Mouse (Mus musculus): ENCODE data around the gene Nap1l4.

DNA sequence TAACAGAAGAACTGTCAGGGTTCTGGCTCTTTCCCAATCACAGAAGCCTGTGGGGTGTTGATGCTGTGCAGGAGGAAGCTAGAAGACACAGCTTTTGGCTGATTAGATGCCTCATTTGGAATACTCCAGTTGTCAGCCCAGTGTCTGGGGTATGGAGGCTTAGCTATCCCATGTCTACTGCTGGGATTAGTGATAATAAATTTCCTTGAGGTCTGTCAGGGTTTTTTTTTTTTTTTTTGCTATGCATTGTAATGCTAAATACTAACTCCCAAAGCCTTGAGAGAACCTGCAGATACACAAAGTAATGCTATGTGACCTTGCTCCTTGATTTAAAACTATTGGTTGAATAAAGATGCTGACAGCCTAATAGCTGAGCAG is 37.6 kb downstream of the Nap1l4 start:
- TF ChIP-seq CTCF (IDR thresholded peaks at IDR 0.05; ENCODE audit: extremely low read depth, insufficient read depth, insufficient read length, insufficient replicate concordance) (no peak), POLR2A (IDR thresholded peaks at IDR 0.05; ENCODE audit: low read depth, low read length) (no peak)
